Mouse (Mus musculus): Measurements from ENCODE around the gene Urb1. TPM values are rescaled to one million over a fixed set of nuclear protein-coding genes. Genes with fewer than 3 reads are reported as not detected.

Gene Urb1
- total RNA-seq, 1 experiment, result 51.3 TPM

GRCm38 (mm10) chr16:90822284-90822935 lies 12.2 kb upstream of the Urb1 start:
- H3K9me3 ChIP-seq (ENCODE audit: control insufficient read depth, insufficient read depth, low read depth, low read length), result no peaks in the 10 kb centered on the region
- TF ChIP-seq CHD2 (IDR thresholded peaks at IDR 0.05; ENCODE audit: low read depth, low read length), result no peak
- no peak for TF ChIP-seq HCFC1 (IDR thresholded peaks at IDR 0.05; ENCODE audit: borderline replicate concordance, insufficient read depth, low read length)
- no peak for TF ChIP-seq ZC3H11A (IDR thresholded peaks at IDR 0.05; ENCODE audit: borderline replicate concordance, low read depth, low read length)
- TF ChIP-seq MAFK (IDR thresholded peaks at IDR 0.05; ENCODE audit: insufficient read depth, low read depth, low read length), result no peak
- TF ChIP-seq ZNF384 (IDR thresholded peaks at IDR 0.05; ENCODE audit: low read depth, low read length), result no peak
- H3K4me3 ChIP-seq (ENCODE audit: insufficient read depth in 1 of 2, low read depth in 1 of 2, low read length in 2 of 2, poor library complexity in 1 of 2, severe bottlenecking in 1 of 2), result no peak overlapping the region
- H3K4me1 ChIP-seq (ENCODE audit: control insufficient read depth in 2 of 2, insufficient read depth in 2 of 2, low read length in 2 of 2, poor library complexity in 1 of 2), result peaks cover 0 to 3% of the 10 kb centered on the region in 2 experiments; a peak in 1 of 4 replicates
- H3K27ac ChIP-seq (ENCODE audit: insufficient read depth, low read depth, low read length, poor library complexity, severe bottlenecking), result no peak overlapping the region
- H3K9ac ChIP-seq (ENCODE audit: insufficient read depth, low read depth, low read length, poor library complexity, severe bottlenecking), result no peak overlapping the region
- no peak for DNase-seq (ENCODE audit: low read depth, low spot score)
- in situ Hi-C loops (cut with MboI; ENCODE audit: low sequenced_read_pairs in 2 of 2, unreplicated experiment in 2 of 2), result no loop called here
- H3K36me3 ChIP-seq (ENCODE audit: control insufficient read depth, insufficient read depth, low read length, poor library complexity, severe bottlenecking), result no peaks in the 10 kb centered on the region

- DNase-seq (ENCODE audit: low read depth, low spot score), result no peak
- Histone ChIP-seq H3K27ac (ENCODE audit: insufficient read depth, low read depth, low read length, poor library complexity, severe bottlenecking) (no peak overlapping the region), H3K9me3 (ENCODE audit: control insufficient read depth, insufficient read depth, low read depth, low read length) (no peaks in the 10 kb centered on the region), H3K4me3 (ENCODE audit: insufficient read depth in 1 of 2, low read depth in 1 of 2, low read length in 2 of 2, poor library complexity in 1 of 2, severe bottlenecking in 1 of 2) (no peak overlapping the region), H3K4me1 (ENCODE audit: control insufficient read depth in 2 of 2, insufficient read depth in 2 of 2, low read length in 2 of 2, poor library complexity in 1 of 2) (peaks cover 0 to 3% of the 10 kb centered on the region in 2 experiments; a peak in 1 of 4 replicates), H3K36me3 (ENCODE audit: control insufficient read depth, insufficient read depth, low read length, poor library complexity, severe bottlenecking) (no peaks in the 10 kb centered on the region), H3K9ac (ENCODE audit: insufficient read depth, low read depth, low read length, poor library complexity, severe bottlenecking) (no peak overlapping the region)
- in situ Hi-C loops (cut with MboI; ENCODE audit: low sequenced_read_pairs in 2 of 2, unreplicated experiment in 2 of 2), result no loop called here
- TF ChIP-seq ZC3H11A (IDR thresholded peaks at IDR 0.05; ENCODE audit: borderline replicate concordance, low read depth, low read length) (no peak), HCFC1 (IDR thresholded peaks at IDR 0.05; ENCODE audit: borderline replicate concordance, insufficient read depth, low read length) (no peak), MAFK (IDR thresholded peaks at IDR 0.05; ENCODE audit: insufficient read depth, low read depth, low read length) (no peak), ZNF384 (IDR thresholded peaks at IDR 0.05; ENCODE audit: low read depth, low read length) (no peak), CHD2 (IDR thresholded peaks at IDR 0.05; ENCODE audit: low read depth, low read length) (no peak)
Measured at GRCm38 (mm10) chr16:90821046-90821697, 11.0 kb upstream of the Urb1 start.

- in situ Hi-C loops (cut with MboI; ENCODE audit: low sequenced_read_pairs in 2 of 2, unreplicated experiment in 2 of 2), result no loop called here
Measured at GRCm38 (mm10) chr16:90820326-90820725, 10.1 kb upstream of the Urb1 start.

GRCm38 (mm10) chr16:90812086-90812485 lies 1.9 kb upstream of the Urb1 start:
- Histone ChIP-seq H3K36me3 (ENCODE audit: control insufficient read depth, insufficient read depth, low read length, poor library complexity, severe bottlenecking) (no peaks in the 10 kb centered on the region), H3K27ac (ENCODE audit: insufficient read depth, low read depth, low read length, poor library complexity, severe bottlenecking) (no peak overlapping the region), H3K4me1 (ENCODE audit: control insufficient read depth in 2 of 2, insufficient read depth in 2 of 2, low read length in 2 of 2, poor library complexity in 1 of 2) (peaks cover 0 to 6% of the 10 kb centered on the region in 2 experiments; a peak in 1 of 4 replicates), H3K9ac (ENCODE audit: insufficient read depth, low read depth, low read length, poor library complexity, severe bottlenecking) (no peak overlapping the region), H3K4me3 (ENCODE audit: insufficient read depth in 1 of 2, low read depth in 1 of 2, low read length in 2 of 2, poor library complexity in 1 of 2, severe bottlenecking in 1 of 2) (no peak overlapping the region), H3K9me3 (ENCODE audit: control insufficient read depth, insufficient read depth, low read depth, low read length) (no peaks in the 10 kb centered on the region)
- TF ChIP-seq HCFC1 (IDR thresholded peaks at IDR 0.05; ENCODE audit: borderline replicate concordance, insufficient read depth, low read length) (no peak), ZNF384 (IDR thresholded peaks at IDR 0.05; ENCODE audit: low read depth, low read length) (no peak), ZC3H11A (IDR thresholded peaks at IDR 0.05; ENCODE audit: borderline replicate concordance, low read depth, low read length) (no peak)
- in situ Hi-C loops (cut with MboI; ENCODE audit: low sequenced_read_pairs in 2 of 2, unreplicated experiment in 2 of 2), result no loop called here
- no peak for DNase-seq (ENCODE audit: low read depth, low spot score)

More at GRCm38 (mm10) chr16:90820326-90820725, 10.1 kb upstream of the Urb1 start:
- Histone ChIP-seq H3K27ac (ENCODE audit: insufficient read depth, low read depth, low read length, poor library complexity, severe bottlenecking) (no peak overlapping the region), H3K4me3 (ENCODE audit: insufficient read depth in 1 of 2, low read depth in 1 of 2, low read length in 2 of 2, poor library complexity in 1 of 2, severe bottlenecking in 1 of 2) (no peak overlapping the region), H3K4me1 (ENCODE audit: control insufficient read depth in 2 of 2, insufficient read depth in 2 of 2, low read length in 2 of 2, poor library complexity in 1 of 2) (peaks cover 0 to 3% of the 10 kb centered on the region in 2 experiments; a peak in 1 of 4 replicates), H3K9me3 (ENCODE audit: control insufficient read depth, insufficient read depth, low read depth, low read length) (no peaks in the 10 kb centered on the region), H3K36me3 (ENCODE audit: control insufficient read depth, insufficient read depth, low read length, poor library complexity, severe bottlenecking) (no peaks in the 10 kb centered on the region), H3K9ac (ENCODE audit: insufficient read depth, low read depth, low read length, poor library complexity, severe bottlenecking) (no peak overlapping the region)
- DNase-seq (ENCODE audit: low read depth, low spot score), result no peak
- TF ChIP-seq MAFK (IDR thresholded peaks at IDR 0.05; ENCODE audit: insufficient read depth, low read depth, low read length), result no peak
- TF ChIP-seq CHD2 (IDR thresholded peaks at IDR 0.05; ENCODE audit: low read depth, low read length), result no peak
- no peak for TF ChIP-seq HCFC1 (IDR thresholded peaks at IDR 0.05; ENCODE audit: borderline replicate concordance, insufficient read depth, low read length)
- TF ChIP-seq ZC3H11A (IDR thresholded peaks at IDR 0.05; ENCODE audit: borderline replicate concordance, low read depth, low read length), result no peak
- TF ChIP-seq ZNF384 (IDR thresholded peaks at IDR 0.05; ENCODE audit: low read depth, low read length), result no peak

Measured in ES-E14 (cell line).